Mouse (Mus musculus) lung, embryonic 14.5 days (tissue): Measurements from ENCODE around the gene Ube2c. TPM values are rescaled to one million over a fixed set of nuclear protein-coding genes. Genes with fewer than 3 reads are reported as not detected.

Experiments used
- ATAC-seq: fragments of 200-750 bp; cut with Nextera tagmentation; 2 replicates; pipeline ENCODE4 v1.8.0; 2017; ENCODE audit warnings: mild to moderate bottlenecking, moderate TSS enrichment, moderate library complexity; ENCODE audit not compliant: insufficient read depth
- DNase-seq: peaks from one replicate; pipeline ENCODE4 v3.0.0-alpha.2; 2015
- H3K27ac ChIP-seq: fragments of 300-500 bp; sonication (generic); 2 replicates; pipeline ENCODE4 v1.5.1; 2014; ENCODE audit warnings: low read depth, mild to moderate bottlenecking, moderate library complexity
- H3K27me3 ChIP-seq: fragments of 300-500 bp; sonication (generic); 2 replicates; pipeline ENCODE4 v1.6.1; 2014; ENCODE audit warnings: low read length, control low read depth; ENCODE audit not compliant: insufficient read depth
- H3K36me3 ChIP-seq: fragments of 300-500 bp; sonication (generic); 2 replicates; pipeline ENCODE4 v1.6.1; 2014; ENCODE audit warnings: control low read depth; ENCODE audit not compliant: insufficient read depth
- H3K4me1 ChIP-seq: fragments of 300-500 bp; sonication (generic); 2 replicates; pipeline ENCODE4 v1.6.1; 2014; ENCODE audit warnings: antibody characterized with exemption, control low read depth; ENCODE audit not compliant: insufficient read depth
- H3K4me2 ChIP-seq: fragments of 300-500 bp; sonication (generic); 2 replicates; pipeline ENCODE4 v1.6.1; 2014; ENCODE audit warnings: mild to moderate bottlenecking
- H3K4me3 ChIP-seq: fragments of 300-500 bp; sonication (generic); 2 replicates; pipeline ENCODE4 v1.5.1; 2014; ENCODE audit warnings: low read depth, low read length
- H3K9ac ChIP-seq: fragments of 300-500 bp; sonication (generic); 2 replicates; pipeline ENCODE4 v1.6.1; 2014
- H3K9me3 ChIP-seq: fragments of 300-500 bp; sonication (generic); 2 replicates; pipeline ENCODE4 v1.6.1; 2016; ENCODE audit warnings: low read depth, low read length, control low read depth
- CTCF ChIP-seq: IDR thresholded peaks from 2 replicates; pipeline ENCODE4 v1.5.1; 2016; ENCODE audit warnings: antibody characterized with exemption, low read depth
- WGBS: fragments of 180-500 bp; shearing (Covaris S2); extraction: QIAGEN DNeasy Blood & Tissue Kit; methylation state at CpG from one replicate; pipeline ENCODE4 v1.1.7; 2014; 5-methylcytosine and 5-hydroxymethylcytosine counted together
- polyA plus RNA-seq: library from polyadenylated mRNA; unstranded; fragments of >200 nt; fragmentation: Nextera tagmentation; extraction: Ambion mirVana; gene quantifications from 2 replicates; pipeline ENCODE4 v1.2.1, GENCODE M21; 2014

The Ube2c gene
- polyA plus RNA-seq, 1 experiment from 2014 or later = 619 TPM

- Histone ChIP-seq H3K4me1 (peaks cover 6% of the 10 kb centered on the region; the same call in 1 of the 2 replicates), H3K27ac (no peak overlapping the region), H3K9me3 (no peaks in the 10 kb centered on the region), H3K27me3 (no peaks in the 10 kb centered on the region; the same call in 1 of the 2 replicates), H3K36me3 (peaks cover 32% of the 10 kb centered on the region), H3K4me2 (no peak overlapping the region), H3K9ac (no peak overlapping the region), H3K4me3 (no peak overlapping the region)
- DNase-seq (no peak), ATAC-seq (no peak)
- WGBS = 76% methylated on average over 5 of the region's 5 CpGs
- no peak for TF ChIP-seq CTCF
These were observed 4.3 kb downstream of the Ube2c start for GRCm38 (mm10) chr2:164773989-164774364.

- H3K4me1 ChIP-seq = peaks cover 5% of the 10 kb centered on the region; the same call in 1 of the 2 replicates
- H3K9me3 ChIP-seq = no peaks in the 10 kb centered on the region
- H3K36me3 ChIP-seq = peaks cover 26% of the 10 kb centered on the region
- WGBS = 78% methylated on average over 6 of the region's 6 CpGs
- ATAC-seq = no peak
- no peak overlapping the region for H3K4me2 ChIP-seq
- H3K27ac ChIP-seq = no peak overlapping the region
- TF ChIP-seq CTCF = no peak
- no peaks in the 10 kb centered on the region; the same call in 1 of the 2 replicates for H3K27me3 ChIP-seq
- H3K9ac ChIP-seq = no peak overlapping the region
- DNase-seq = no peak
- no peak overlapping the region for H3K4me3 ChIP-seq
These were observed 6.4 kb downstream of the Ube2c start for GRCm38 (mm10) chr2:164776130-164776529.

DNA sequence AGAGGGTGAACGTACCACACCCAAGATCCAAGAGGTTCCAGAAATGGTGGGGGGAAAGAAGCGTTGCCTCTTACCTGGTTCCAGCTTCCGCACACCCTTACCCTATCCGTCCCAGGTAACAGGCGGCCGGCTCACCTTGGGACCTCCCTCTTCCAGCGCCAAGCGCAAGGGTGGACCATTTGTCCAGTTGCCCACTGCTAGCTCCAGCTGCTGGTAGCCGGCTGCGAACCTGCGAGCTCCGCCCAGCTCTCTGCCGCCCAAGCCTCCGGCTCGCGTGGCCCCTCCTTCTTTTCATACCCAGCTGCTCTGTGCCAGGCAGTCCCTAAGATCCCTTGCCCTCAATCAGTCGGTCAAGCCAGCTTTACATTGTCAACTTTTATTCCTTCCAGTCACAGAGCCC, 7.1 kb downstream of the Ube2c start:
- Histone ChIP-seq H3K4me1 (no peaks in the 10 kb centered on the region), H3K27ac (no peak overlapping the region), H3K4me2 (no peak overlapping the region), H3K4me3 (no peak overlapping the region), H3K36me3 (peaks cover 19% of the 10 kb centered on the region), H3K9ac (no peak overlapping the region), H3K27me3 (no peaks in the 10 kb centered on the region; the same call in 1 of the 2 replicates), H3K9me3 (no peaks in the 10 kb centered on the region)
- no peak for TF ChIP-seq CTCF
- no peak for ATAC-seq
- WGBS = 56% methylated on average over 17 of the region's 17 CpGs
- DNase-seq = no peak

- ATAC-seq = no peak
- DNase-seq = no peak
- WGBS = 75% methylated on average over 30 of the region's 30 CpGs
These were observed 7.7 kb downstream of the Ube2c start for GRCm38 (mm10) chr2:164777246-164778014.

DNA sequence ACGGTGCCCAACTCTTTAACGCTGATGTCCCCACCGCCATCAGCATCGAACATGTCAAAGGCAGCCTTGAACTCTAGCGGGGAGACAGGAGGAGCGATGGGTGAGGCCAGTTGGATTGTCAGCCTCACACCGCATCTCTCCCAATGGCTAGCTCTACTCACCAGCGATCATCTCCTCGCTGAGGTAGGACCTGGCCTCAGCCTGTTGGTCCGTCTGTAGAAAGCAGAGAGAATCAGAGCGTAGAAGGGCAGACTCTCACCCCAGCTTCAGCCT, 8.3 kb downstream of the Ube2c start:
- TF ChIP-seq CTCF = no peak
- WGBS = 93% methylated on average over 11 of the region's 11 CpGs
- Histone ChIP-seq H3K9me3 (no peaks in the 10 kb centered on the region), H3K4me3 (no peak overlapping the region), H3K36me3 (peaks cover 8% of the 10 kb centered on the region), H3K27ac (no peak overlapping the region), H3K4me2 (no peak overlapping the region), H3K9ac (no peak overlapping the region), H3K4me1 (no peaks in the 10 kb centered on the region), H3K27me3 (no peaks in the 10 kb centered on the region; the same call in 1 of the 2 replicates)
- DNase-seq (no peak), ATAC-seq (no peak)

More at GRCm38 (mm10) chr2:164777246-164778014, 7.7 kb downstream of the Ube2c start:
- no peak overlapping the region for H3K9ac ChIP-seq
- no peak overlapping the region for H3K4me3 ChIP-seq
- no peak overlapping the region for H3K27ac ChIP-seq
- no peak for TF ChIP-seq CTCF
- H3K36me3 ChIP-seq = peaks cover 13% of the 10 kb centered on the region
- no peaks in the 10 kb centered on the region; the same call in 1 of the 2 replicates for H3K27me3 ChIP-seq
- no peaks in the 10 kb centered on the region for H3K9me3 ChIP-seq
- no peaks in the 10 kb centered on the region for H3K4me1 ChIP-seq
- H3K4me2 ChIP-seq = no peak overlapping the region

GRCm38 (mm10) chr2:164778809-164779208, 9.1 kb downstream of the Ube2c start:
- no peak for TF ChIP-seq CTCF
- H3K36me3 ChIP-seq = no peaks in the 10 kb centered on the region
- H3K4me1 ChIP-seq = no peaks in the 10 kb centered on the region
- no peak overlapping the region for H3K4me3 ChIP-seq
- no peaks in the 10 kb centered on the region for H3K9me3 ChIP-seq
- WGBS = 75% methylated on average over 7 of the region's 7 CpGs
- H3K9ac ChIP-seq = no peak overlapping the region
- H3K27ac ChIP-seq = no peak overlapping the region
- DNase-seq (no peak), ATAC-seq (no peak)
- H3K4me2 ChIP-seq = no peak overlapping the region
- no peaks in the 10 kb centered on the region; the same call in 1 of the 2 replicates for H3K27me3 ChIP-seq

DNA sequence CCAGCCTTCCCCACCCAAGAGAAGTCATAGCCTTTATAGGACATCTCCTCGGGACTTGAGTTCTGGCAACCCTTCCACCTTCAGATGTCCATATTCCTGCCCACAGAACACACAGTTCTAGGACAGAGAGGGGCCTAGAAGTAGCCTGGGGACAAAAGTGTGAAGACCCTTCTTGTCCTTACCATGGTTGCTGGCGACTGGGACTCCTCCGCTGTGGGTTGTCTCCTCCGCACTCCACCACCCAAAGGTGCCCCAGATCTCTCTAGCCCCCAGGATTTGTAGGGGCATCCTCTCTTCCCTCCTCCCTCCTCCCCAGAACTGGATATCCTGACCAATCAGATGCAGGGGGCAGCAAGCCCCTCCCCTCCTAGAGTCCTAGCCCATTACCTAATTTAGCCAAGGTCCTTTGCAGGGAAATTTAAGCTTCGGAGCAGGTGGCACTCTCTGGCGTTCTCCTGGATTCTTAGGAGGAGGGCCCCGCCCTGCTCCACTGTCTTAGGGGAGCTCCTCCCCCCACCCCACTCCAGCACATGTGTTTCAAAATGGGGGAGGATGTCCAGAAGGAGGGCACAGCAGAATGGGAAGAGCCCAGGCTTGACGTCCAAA, 9.9 kb downstream of the Ube2c start, which contains the start of gene Tnnc2:
Tnnc2 (minus strand) TSS at position 487 of the 606 bp plus-strand sequence.
- DNase-seq = no peak
- no peaks in the 10 kb centered on the region for H3K9me3 ChIP-seq
- no peak within 1 kb of the TSS for H3K27ac ChIP-seq
- H3K9ac ChIP-seq = no peak within 1 kb of the TSS
- no peak for TF ChIP-seq CTCF
- H3K4me2 ChIP-seq = no peak within 1 kb of the TSS
- ATAC-seq = no peak
- H3K36me3 ChIP-seq = no peaks in the 10 kb centered on the region
- H3K4me3 ChIP-seq = no peak within 1 kb of the TSS
- 72% methylated on average over 8 of the region's 8 CpGs for WGBS
- no peaks in the 10 kb centered on the region; the same call in 1 of the 2 replicates for H3K27me3 ChIP-seq
- H3K4me1 ChIP-seq = peaks cover under 1% of the 10 kb centered on the region; the same call in 1 of the 2 replicates
